Mouse (Mus musculus) ovary, adult 2 months (tissue): Measurements from ENCODE around the gene Sumo3. TPM values are rescaled to one million over a fixed set of nuclear protein-coding genes. Genes with fewer than 3 reads are reported as not detected.

Source experiments
- polyA plus RNA-seq: library from polyadenylated mRNA; depleted of rRNA; stranded (reverse); fragments of >200 nt; gene quantifications from 2 replicates; pipeline ENCODE4 v1.2.3, GENCODE M21; 2012; rRNA removed

Gene Sumo3
- 416 and 428 TPM in 2 replicates for polyA plus RNA-seq

GRCm38 (mm10) chr10:77605908-77606826 is at the start of gene Sumo3, which contains the start of gene Gm49325:
Gene Sumo3 (plus strand): TSS chr10:77606097.
Gene Gm49325 (plus strand): TSS chr10:77606197.

GRCm38 (mm10) chr10:77581408-77582284 is 24.3 kb upstream of the Sumo3 start, which contains the start of gene Pttg1ip:
Gene Pttg1ip (plus strand): TSS chr10:77581720.

GRCm38 (mm10) chr10:77622055-77622988 is 16.4 kb downstream of the Sumo3 start, which contains the start of gene Ube2g2:
Gene Ube2g2 (plus strand): TSS chr10:77622275.

Other genes starting within 250 kb of the Sumo3 start
- gene Adarb1, start 187.8 kb upstream of the Sumo3 start, polyA plus RNA-seq = 23.6 and 24.6 TPM in 2 replicates
- gene Fam207a, start 90.3 kb upstream of the Sumo3 start, polyA plus RNA-seq = 36.3 and 39.4 TPM in 2 replicates
- 11.3 and 12.6 TPM in 2 replicates for gene Itgb2, start 75.8 kb upstream of the Sumo3 start, polyA plus RNA-seq
- gene Pttg1ip, start 24.4 kb upstream of the Sumo3 start, polyA plus RNA-seq = 150 and 206 TPM in 2 replicates
- gene Gm49325, start 100 bp downstream of the Sumo3 start, polyA plus RNA-seq = not detected in 2 replicates
- 43.5 and 49.7 TPM in 2 replicates for gene Ube2g2, start 16.2 kb downstream of the Sumo3 start, polyA plus RNA-seq
- gene Tspear, start 80.5 kb downstream of the Sumo3 start, polyA plus RNA-seq = 1.2 and 1.3 TPM in 2 replicates
- gene Gm19402, start 84.7 kb downstream of the Sumo3 start, polyA plus RNA-seq = not detected in 2 replicates
- gene Gm9508, start 91.1 kb downstream of the Sumo3 start, polyA plus RNA-seq = not detected in 2 replicates
- not detected in 2 replicates for gene Gm10272, start 100.5 kb downstream of the Sumo3 start, polyA plus RNA-seq
- not detected in 2 replicates for gene Gm10024, start 105.4 kb downstream of the Sumo3 start, polyA plus RNA-seq
- not detected in 2 replicates for gene Gm10142, start 109.7 kb downstream of the Sumo3 start, polyA plus RNA-seq
- gene Krtap12-1, start 114.5 kb downstream of the Sumo3 start, polyA plus RNA-seq = not detected in 2 replicates
- not detected in 2 replicates for gene Gm10100, start 120.4 kb downstream of the Sumo3 start, polyA plus RNA-seq
- gene Gm18596, start 136.5 kb downstream of the Sumo3 start, polyA plus RNA-seq = not detected in 2 replicates
- gene Gm9736, start 145.3 kb downstream of the Sumo3 start, polyA plus RNA-seq = not detected in 2 replicates
- gene Gm3233, start 153.6 kb downstream of the Sumo3 start, polyA plus RNA-seq = not detected in 2 replicates
- not detected in 2 replicates for gene Gm3238, start 165.2 kb downstream of the Sumo3 start, polyA plus RNA-seq
- not detected in 2 replicates for gene Gm7138, start 170.8 kb downstream of the Sumo3 start, polyA plus RNA-seq
- gene Gm3250, start 176.4 kb downstream of the Sumo3 start, polyA plus RNA-seq = not detected in 2 replicates
- gene Gm7137, start 182.1 kb downstream of the Sumo3 start, polyA plus RNA-seq = not detected in 2 replicates
- gene Gm9639, start 189.0 kb downstream of the Sumo3 start, polyA plus RNA-seq = not detected in 2 replicates
- gene Gm19668, start 193.0 kb downstream of the Sumo3 start, polyA plus RNA-seq = not detected in 2 replicates
- gene Gm9507, start 205.7 kb downstream of the Sumo3 start, polyA plus RNA-seq = not detected in 2 replicates
- gene Gm2696, start 208.6 kb downstream of the Sumo3 start, polyA plus RNA-seq = 0.33 TPM in 1 of 2 replicates, not detected in the other
- gene Krtap10-4, start 221.0 kb downstream of the Sumo3 start, polyA plus RNA-seq = not detected in 2 replicates
- not detected in 2 replicates for gene Krtap10-10, start 229.8 kb downstream of the Sumo3 start, polyA plus RNA-seq
- not detected in 2 replicates for gene Gm36176, start 240.7 kb downstream of the Sumo3 start, polyA plus RNA-seq
- gene Gm10318, start 246.8 kb downstream of the Sumo3 start, polyA plus RNA-seq = not detected in 2 replicates